Mouse (Mus musculus) cortical plate, adult 2 months (tissue): ENCODE measurements at regions not wholly inside any gene's neighbourhood (a gene's known extent, or its start where the extent isn't known, plus 50 kb on each side); places are given as distances from the start of the nearest gene placed in this dataset.

Experiments used
- CTCF ChIP-seq: fragments of 200-500 bp; IDR thresholded peaks from 2 replicates; pipeline ENCODE4 v1.5.1; 2011; ENCODE audit warnings: mild to moderate bottlenecking, control low read depth, low read length; ENCODE audit not compliant: insufficient read depth; ENCODE audit errors: extremely low read depth
- POLR2A ChIP-seq: fragments of 200-500 bp; IDR thresholded peaks from 2 replicates; pipeline ENCODE4 v1.6.1; 2011; ENCODE audit warnings: mild to moderate bottlenecking, low read length, control low read depth; ENCODE audit not compliant: insufficient read depth; ENCODE audit errors: extremely low read depth

DNA sequence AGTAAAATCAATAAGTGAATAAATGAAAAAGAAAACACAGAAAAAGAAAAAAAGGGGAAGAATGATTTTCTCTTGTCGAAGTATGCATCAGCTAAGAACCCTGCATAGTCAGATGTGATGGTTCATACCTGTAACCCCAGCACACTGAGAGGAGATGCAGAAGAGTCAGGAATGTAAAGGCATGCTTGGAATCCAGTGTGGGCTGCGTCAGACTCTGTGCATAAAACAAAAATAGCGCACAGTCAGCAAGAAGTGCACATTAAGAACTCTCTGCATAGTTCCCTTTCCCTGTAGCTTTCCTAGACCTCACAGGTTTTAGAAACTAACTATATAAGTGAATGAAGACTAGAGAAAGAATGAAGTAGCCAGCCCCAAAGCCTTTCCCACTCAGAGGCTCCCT, 238.2 kb upstream of the Chl1 start:
- TF ChIP-seq POLR2A (no peak), CTCF (no peak)
